Mouse (Mus musculus) ovary, postnatal 10 days (tissue): ENCODE results near the gene Hmga1.

Source experiments
- DNase-seq: peaks from one replicate; pipeline ENCODE4 v3.0.0; 2022; ENCODE audit warnings: low spot score

Hmga1 gene

GRCm38 (mm10) chr17:27591826-27592564 is 35.7 kb downstream of the Hmga1 start:
- no peak for DNase-seq

- no peak for DNase-seq
These were observed 36.2 kb downstream of the Hmga1 start for GRCm38 (mm10) chr17:27592565-27592910.

- DNase-seq: no peak
These were observed 39.5 kb downstream of the Hmga1 start for GRCm38 (mm10) chr17:27595659-27596375.

DNA sequence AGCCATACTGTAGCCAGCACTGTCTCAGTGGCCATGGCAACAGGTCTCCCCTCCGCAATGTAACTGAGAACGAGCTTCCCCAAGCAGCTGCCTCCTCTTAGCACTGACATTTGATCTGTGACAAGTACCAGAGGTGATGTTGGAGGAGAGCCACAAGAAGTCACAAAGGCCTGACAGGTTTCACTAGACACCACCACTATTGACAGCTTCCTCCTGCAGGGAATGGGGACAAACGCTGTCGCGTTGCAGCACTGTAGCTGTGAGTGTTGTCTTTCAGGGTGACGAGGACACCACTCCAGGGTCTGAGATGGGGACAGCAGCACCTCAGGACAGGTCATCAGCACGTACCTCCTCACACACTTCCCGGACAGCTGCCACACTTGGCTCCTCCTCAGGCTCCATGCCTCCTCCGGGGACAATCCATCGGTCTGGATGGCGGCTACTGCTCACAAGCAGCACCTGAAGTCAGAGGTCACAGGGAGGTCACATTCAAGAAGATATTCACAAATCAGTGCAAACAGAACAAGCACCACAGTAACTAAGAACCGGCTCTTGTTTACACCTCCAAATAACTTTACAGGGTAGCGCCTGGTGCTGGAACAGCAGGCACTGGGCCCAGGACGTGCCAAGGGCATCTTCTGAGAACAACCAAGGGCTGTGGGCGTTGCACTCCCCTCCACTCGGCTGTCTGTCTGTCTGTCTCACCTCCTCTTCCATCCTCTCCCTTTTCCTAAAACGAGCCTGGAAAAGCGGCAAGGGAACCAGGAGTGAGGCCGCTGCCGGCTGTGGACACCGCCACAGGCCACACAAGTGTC is 40.3 kb downstream of the Hmga1 start:
- DNase-seq: no peak

- DNase-seq: no peak
These were observed 44.0 kb downstream of the Hmga1 start for GRCm38 (mm10) chr17:27600286-27600685.

DNA sequence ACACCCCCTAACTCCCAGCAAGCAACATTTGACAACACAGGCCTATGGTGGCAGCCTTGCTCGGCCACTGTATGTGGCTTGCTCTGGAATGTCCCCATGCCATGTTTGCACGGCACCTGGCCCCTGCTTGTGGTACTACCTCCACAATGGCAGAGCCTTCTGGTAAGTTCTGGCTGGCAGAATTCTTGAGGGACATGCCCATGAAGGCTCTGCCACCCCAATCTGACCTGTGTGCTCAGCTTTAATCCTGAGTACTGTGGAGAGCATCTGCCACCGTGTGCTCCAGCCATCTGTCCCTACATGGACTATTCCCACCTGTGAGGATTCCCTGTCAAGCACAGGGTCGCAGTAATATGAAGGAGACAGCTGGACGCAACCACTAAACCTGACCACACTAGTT is 44.6 kb downstream of the Hmga1 start:
- DNase-seq: no peak

DNA sequence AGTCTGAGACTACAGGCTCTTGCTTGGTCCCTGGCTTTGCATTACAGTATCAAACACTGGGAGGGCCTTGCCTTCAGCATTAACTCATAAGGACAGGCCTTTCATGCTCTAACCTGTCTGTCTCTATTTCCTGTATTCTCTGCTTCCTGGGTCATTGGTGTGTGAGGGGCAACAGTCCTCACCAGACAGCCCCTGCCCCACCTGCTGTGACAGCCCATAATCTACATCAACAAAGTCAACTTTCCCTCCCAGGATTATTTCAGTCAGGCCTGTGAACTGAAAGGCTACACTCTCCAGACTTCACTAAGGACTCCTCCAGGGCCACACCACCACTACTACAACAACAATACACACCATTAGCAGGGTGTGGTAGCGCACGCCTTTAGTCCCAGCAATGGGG is 46.7 kb downstream of the Hmga1 start:
- no peak for DNase-seq

- DNase-seq: no peak
These were observed 47.4 kb downstream of the Hmga1 start for GRCm38 (mm10) chr17:27603522-27604234.

- no peak for DNase-seq
These were observed 53.3 kb downstream of the Hmga1 start for GRCm38 (mm10) chr17:27609576-27609975.

DNA sequence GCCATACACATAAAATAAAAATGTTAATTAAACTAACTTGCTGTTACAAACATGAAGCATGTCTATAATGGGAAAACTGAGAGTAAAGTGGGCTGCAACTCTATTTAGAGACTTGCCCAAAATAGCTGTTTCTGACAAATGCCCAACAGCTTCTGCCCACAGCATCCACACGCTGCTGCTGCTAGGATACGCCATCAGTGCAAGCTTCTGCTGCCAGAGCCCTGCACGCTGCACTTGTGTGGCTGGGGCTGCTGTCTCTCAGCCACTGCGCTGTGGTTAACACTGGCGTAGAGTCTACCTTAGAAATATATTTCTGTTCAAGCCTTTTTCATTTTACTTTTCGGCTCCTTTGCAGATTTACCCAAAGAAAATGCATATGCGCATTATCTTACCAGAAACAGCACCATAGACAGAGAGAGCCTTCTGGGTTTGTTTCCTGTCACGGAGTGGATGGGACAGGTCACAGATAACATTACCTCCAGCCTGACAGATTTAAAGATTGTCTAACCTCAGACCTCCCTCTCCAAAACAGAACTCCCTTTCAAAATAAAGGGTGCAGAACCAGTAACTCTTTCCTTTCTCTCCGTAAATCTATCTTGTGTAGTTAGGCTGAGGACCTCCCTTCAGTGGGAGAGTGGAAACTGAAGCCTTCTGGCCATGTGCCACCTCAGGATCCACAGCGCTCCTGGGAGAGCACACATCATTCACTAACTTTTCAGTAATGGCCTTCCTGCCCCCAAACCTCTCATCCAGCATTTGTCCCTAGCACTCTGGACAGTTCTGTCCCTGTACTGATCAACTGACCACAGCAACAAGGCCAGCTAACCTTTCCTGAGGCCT is 54.6 kb downstream of the Hmga1 start:
- DNase-seq: no peak

GRCm38 (mm10) chr17:27611519-27611884 is 55.2 kb downstream of the Hmga1 start:
- DNase-seq: no peak

DNA sequence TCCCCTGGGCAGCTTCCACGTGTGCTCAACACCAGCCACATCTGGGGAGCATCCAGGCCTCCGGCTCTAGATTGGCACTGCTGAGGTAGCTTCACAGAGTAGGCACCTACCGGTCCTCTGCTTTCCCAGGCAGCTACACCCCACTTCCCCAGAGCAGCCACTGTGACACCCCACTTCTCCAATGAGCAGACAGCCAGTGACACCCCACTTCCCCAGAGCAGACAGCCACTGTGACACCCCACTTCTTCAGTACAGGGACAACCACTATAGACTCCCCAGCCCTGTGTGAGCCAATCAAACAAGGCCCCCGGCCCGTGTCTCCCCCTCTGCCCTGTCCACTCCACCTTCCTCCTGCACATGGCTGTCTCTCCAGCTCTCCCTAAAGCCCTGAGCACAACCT is 55.7 kb downstream of the Hmga1 start:
- DNase-seq: no peak

GRCm38 (mm10) chr17:27613016-27613415 is 56.7 kb downstream of the Hmga1 start:
- no peak for DNase-seq
